In genomic region chr4:53338479-53338878, GRCm38 (mm10) we compare ENCODE assay signal across 21 mouse cellular contexts.
DNase-seq lines count a peak whose midpoint lies in the region; ATAC-seq and TF ChIP-seq lines count a peak whose summit lies in the region.
"Had no signal": no experiment of that assay in that cellular context is flagged by ENCODE, and none has a peak within 500 bp of the region (broad histone marks: within the 10 kb centered on the region; RNA-seq: fewer than 3 reads in every experiment).

No protein-coding gene starts in this region.

- peak overlapping the region; percentile 71 for H3K27ac ChIP-seq in liver, adult 2 months (replicated peaks; ENCODE audit: insufficient read depth, low read depth, low read length)
- no peak overlapping the region for H3K27ac ChIP-seq in liver, embryonic 12.5 days
- peak overlapping the region; percentile 100 for H3K27ac ChIP-seq in ES-Bruce4 (ENCODE audit: insufficient read depth, low read length)
- peak overlapping the region; percentile 96 for H3K27ac ChIP-seq in ES-E14 (ENCODE audit: insufficient read depth, low read depth, low read length, poor library complexity, severe bottlenecking)
- H3K27ac ChIP-seq: embryonic facial prominence, embryonic 10.5 days; embryonic facial prominence, embryonic 12.5 days; forebrain, embryonic 13.5 days; forebrain, embryonic 15.5 days had no signal

- no peak for ATAC-seq in liver, embryonic 12.5 days
- ATAC-seq: activated CD4-positive, CD25-positive, alpha-beta regulatory T cell, adult 4 months; CD4-positive, CD25-positive, alpha-beta regulatory T cell, adult 4 months; forebrain, embryonic 13.5 days; forebrain, embryonic 15.5 days; forebrain, postnatal 0 days; Patski had no signal

- peaks cover 6% of the 10 kb centered on the region for H3K9me3 ChIP-seq in liver, embryonic 12.5 days (replicated peaks)
- H3K9me3 ChIP-seq in E14TG2a.4 (ENCODE audit: low read length) (peaks cover 24% of the 10 kb centered on the region), ES-Bruce4 (replicated peaks; ENCODE audit: control insufficient read depth, insufficient read depth, low read length, poor library complexity, severe bottlenecking) (peaks cover 10% of the 10 kb centered on the region; the same call in 1 of the 2 replicates), ES-E14 (ENCODE audit: control insufficient read depth, insufficient read depth, low read depth, low read length) (no peaks in the 10 kb centered on the region)

- peaks cover 11% of the 10 kb centered on the region for H3K4me1 ChIP-seq in liver, adult 2 months (ENCODE audit: control insufficient read depth, insufficient read depth, low read length)
- no peaks in the 10 kb centered on the region for H3K4me1 ChIP-seq in liver, embryonic 12.5 days
- H3K4me1 ChIP-seq in E14TG2a.4 (replicated peaks; ENCODE audit: low read depth, low read length) (peaks cover 58% of the 10 kb centered on the region), ES-Bruce4 (ENCODE audit: control insufficient read depth, insufficient read depth, low read length) (peaks cover 2% of the 10 kb centered on the region), ES-E14 (ENCODE audit: control insufficient read depth in 2 of 2, insufficient read depth in 2 of 2, low read length in 2 of 2, poor library complexity in 1 of 2) (peaks cover 15 to 17% of the 10 kb centered on the region in 2 experiments)
- H3K4me1 ChIP-seq: embryonic facial prominence, embryonic 12.5 days; forebrain, embryonic 13.5 days; forebrain, embryonic 15.5 days had no signal

- no peaks in the 10 kb centered on the region for H3K36me3 ChIP-seq in liver, adult 2 months (ENCODE audit: control insufficient read depth, insufficient read depth, low read length)
- H3K36me3 ChIP-seq in liver, embryonic 12.5 days: no peaks in the 10 kb centered on the region
- H3K36me3 ChIP-seq in E14TG2a.4 (ENCODE audit: insufficient read depth, low read length) (peaks cover 13% of the 10 kb centered on the region), ES-Bruce4 (ENCODE audit: control insufficient read depth, insufficient read depth, low read length, poor library complexity, severe bottlenecking) (no peaks in the 10 kb centered on the region), ES-E14 (ENCODE audit: control insufficient read depth, insufficient read depth, low read length, poor library complexity, severe bottlenecking) (no peaks in the 10 kb centered on the region; the same call in 1 of the 2 replicates)
- H3K36me3 ChIP-seq: embryonic facial prominence, embryonic 10.5 days; embryonic facial prominence, embryonic 12.5 days; forebrain, embryonic 15.5 days; G1E had no signal

- H3K27me3 ChIP-seq in liver, adult 2 months (ENCODE audit: control insufficient read depth, insufficient read depth, low read length): no peaks in the 10 kb centered on the region
- H3K27me3 ChIP-seq in liver, embryonic 12.5 days (replicated peaks): no peaks in the 10 kb centered on the region
- H3K27me3 ChIP-seq in E14TG2a.4 (ENCODE audit: insufficient read depth, low read length) (no peaks in the 10 kb centered on the region), ES-Bruce4 (ENCODE audit: control insufficient read depth, insufficient read depth, low read length, poor library complexity, severe bottlenecking) (no peaks in the 10 kb centered on the region)
- H3K27me3 ChIP-seq: CH12.LX; embryonic facial prominence, embryonic 12.5 days; forebrain, embryonic 13.5 days; forebrain, embryonic 15.5 days; Patski had no signal

- WGBS in liver, adult 2 months: 56% methylated on average over 4 of the region's 4 CpGs
- WGBS in liver, embryonic 12.5 days (ENCODE audit: insufficient replicate concordance): 66% methylated on average over 4 of the region's 4 CpGs

- in situ Hi-C loops in ES-E14 (cut with MboI; ENCODE audit: low sequenced_read_pairs in 2 of 2, unreplicated experiment in 2 of 2): no loop called here

- no peak for TF ChIP-seq POLR2A in liver, adult 2 months (IDR thresholded peaks at IDR 0.05; ENCODE audit: extremely low read depth, insufficient read depth, low read length)
- TF ChIP-seq POLR2A in ES-Bruce4 (IDR thresholded peaks at IDR 0.05; ENCODE audit: insufficient read depth, low read length): no peak

- no peak for TF ChIP-seq CTCF in liver, adult 2 months (IDR thresholded peaks at IDR 0.05; ENCODE audit: low read depth, low read length)
- TF ChIP-seq CTCF in E14TG2a.4 (conservative IDR thresholded peaks at IDR 0.05; ENCODE audit: low read length): no peak
- no peak for TF ChIP-seq CTCF in ES-Bruce4 (IDR thresholded peaks at IDR 0.05; ENCODE audit: low read depth, low read length)

- DNase-seq in liver, adult 2 months (ENCODE audit: extremely low read depth, low read depth, low spot score): peak; percentile 68
- no peak for DNase-seq in ES-E14 (ENCODE audit: low read depth, low spot score)
- no peak for DNase-seq in B cell, adult 2 months
- no peak for DNase-seq in gastrocnemius, postnatal 25 days
- DNase-seq: cerebellum, adult 11-12 months; cerebellum, adult 2 months; cerebellum, adult 9-10 months; cerebellum, postnatal 25 days; forebrain, postnatal 0 days had no signal

- no peak overlapping the region; the same call in 1 of the 2 replicates for H3K9ac ChIP-seq in liver, adult 2 months (ENCODE audit: low read depth, low read length)
- H3K9ac ChIP-seq in liver, embryonic 12.5 days: no peak overlapping the region
- H3K9ac ChIP-seq in ES-Bruce4 (ENCODE audit: low read depth, poor library complexity, severe bottlenecking): no peak overlapping the region
- H3K9ac ChIP-seq in ES-E14 (ENCODE audit: insufficient read depth, low read depth, low read length, poor library complexity, severe bottlenecking): peak overlapping the region; percentile 40; the same call in 1 of the 2 replicates
- H3K9ac ChIP-seq: embryonic facial prominence, embryonic 12.5 days; forebrain, embryonic 13.5 days; forebrain, embryonic 15.5 days; forebrain, postnatal 0 days had no signal

- no peaks in the 10 kb centered on the region for H3K79me2 ChIP-seq in liver, adult 2 months (ENCODE audit: control insufficient read depth, insufficient read depth, low read length)

- no peak for TF ChIP-seq EP300 in ES-Bruce4 (IDR thresholded peaks at IDR 0.05; ENCODE audit: insufficient read depth, low read depth, low read length)

- H3K4me2 ChIP-seq in liver, embryonic 12.5 days: no peak overlapping the region
- H3K4me2 ChIP-seq: embryonic facial prominence, embryonic 12.5 days; forebrain, embryonic 13.5 days; forebrain, embryonic 15.5 days had no signal

- no peak overlapping the region for H3K4me3 ChIP-seq in liver, adult 2 months (ENCODE audit: insufficient read depth, low read depth, low read length)
- H3K4me3 ChIP-seq in liver, embryonic 12.5 days: no peak overlapping the region
- peak overlapping the region; percentile 54 for H3K4me3 ChIP-seq in E14TG2a.4 (replicated peaks; ENCODE audit: low read length)
- H3K4me3 ChIP-seq in ES-Bruce4 (ENCODE audit: low read depth, low read length): no peak overlapping the region
- H3K4me3 ChIP-seq in ES-E14 (ENCODE audit: insufficient read depth in 1 of 2, low read depth in 1 of 2, low read length in 2 of 2, poor library complexity in 1 of 2, severe bottlenecking in 1 of 2): peak overlapping the region in 1 of 2 experiments; percentile 1; a peak in 2 of 4 replicates
- H3K4me3 ChIP-seq: embryonic facial prominence, embryonic 10.5 days; embryonic facial prominence, embryonic 12.5 days; forebrain, embryonic 13.5 days; forebrain, embryonic 15.5 days had no signal

TF ChIP-seq in ES-E14, 5 proteins besides CTCF, POLR2A, EP300 and RAD21:
- TF ChIP-seq CHD2 (IDR thresholded peaks at IDR 0.05; ENCODE audit: low read depth, low read length) (no peak), ZC3H11A (IDR thresholded peaks at IDR 0.05; ENCODE audit: borderline replicate concordance, low read depth, low read length) (no peak), MAFK (IDR thresholded peaks at IDR 0.05; ENCODE audit: insufficient read depth, low read depth, low read length) (no peak), ZNF384 (IDR thresholded peaks at IDR 0.05; ENCODE audit: low read depth, low read length) (no peak), HCFC1 (IDR thresholded peaks at IDR 0.05; ENCODE audit: borderline replicate concordance, insufficient read depth, low read length) (no peak)
